Mouse (Mus musculus): ENCODE data around the gene Arl2. TPM values are rescaled to one million over a fixed set of nuclear protein-coding genes. Genes with fewer than 3 reads are reported as not detected.

The Arl2 gene
- polyA plus RNA-seq, 1 experiment from 2014 or later: 96.9 TPM

DNA sequence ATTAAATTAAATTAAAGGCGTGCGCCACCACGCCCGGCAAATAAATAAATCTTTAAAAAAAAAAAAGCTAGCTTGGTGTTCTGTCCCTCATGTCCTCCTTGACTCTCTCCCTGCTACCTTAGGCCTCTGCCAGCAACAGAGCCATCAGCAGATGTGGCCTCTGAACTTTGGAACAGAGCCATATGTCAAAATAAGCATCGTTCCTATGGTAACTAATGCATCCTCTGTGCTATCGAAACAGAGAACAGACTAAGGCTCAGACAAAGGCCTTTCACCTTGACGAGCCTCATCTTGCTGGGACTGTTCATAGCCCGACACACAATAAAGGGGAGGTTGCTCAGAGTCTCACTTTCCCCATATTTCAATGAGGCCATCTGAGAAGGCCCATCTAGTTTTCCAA is 18.0 kb downstream of the Arl2 start:
- no peaks in the 10 kb centered on the region for H3K9me3 ChIP-seq
- no peak overlapping the region for H3K9ac ChIP-seq
- no peak for ATAC-seq (ENCODE audit: borderline replicate concordance, extremely low read depth, low FRiP score, low TSS enrichment)
- H3K27me3 ChIP-seq: no peaks in the 10 kb centered on the region
- H3K4me3 ChIP-seq: no peak overlapping the region
- H3K27ac ChIP-seq: no peak overlapping the region
- H3K4me1 ChIP-seq: peaks cover 13% of the 10 kb centered on the region
- 71% methylated on average over 8 of the region's 8 CpGs for WGBS
- no peak overlapping the region for H3K4me2 ChIP-seq
- H3K36me3 ChIP-seq: no peaks in the 10 kb centered on the region

DNA sequence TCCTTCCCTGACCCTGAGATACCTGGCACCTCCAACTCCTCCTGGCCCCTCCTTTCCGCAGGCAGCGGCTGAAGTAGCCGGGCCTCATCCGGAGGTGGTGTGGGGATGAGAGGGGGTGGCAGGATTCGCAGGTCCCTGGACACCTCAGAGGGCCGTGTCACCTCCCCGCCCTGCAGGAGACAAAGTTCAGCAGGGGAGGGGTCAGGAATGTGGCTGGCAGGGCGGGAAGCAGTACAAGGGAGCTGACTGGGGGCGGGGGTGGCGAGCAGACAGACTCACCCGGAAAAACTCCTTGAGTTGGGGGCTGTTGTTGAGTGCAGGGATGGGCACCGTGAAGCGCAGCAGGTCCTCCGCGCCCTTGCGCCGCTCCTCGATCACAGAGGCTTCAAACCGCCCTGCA is 19.6 kb downstream of the Arl2 start:
- H3K27ac ChIP-seq: no peak overlapping the region
- peaks cover 16% of the 10 kb centered on the region for H3K4me1 ChIP-seq
- H3K9me3 ChIP-seq: no peaks in the 10 kb centered on the region
- no peak for ATAC-seq (ENCODE audit: borderline replicate concordance, extremely low read depth, low FRiP score, low TSS enrichment)
- no peak overlapping the region for H3K9ac ChIP-seq
- no peaks in the 10 kb centered on the region for H3K27me3 ChIP-seq
- no peak overlapping the region for H3K4me2 ChIP-seq
- no peaks in the 10 kb centered on the region for H3K36me3 ChIP-seq
- no peak overlapping the region for H3K4me3 ChIP-seq
- WGBS: 28% methylated on average over 19 of the region's 19 CpGs

DNA sequence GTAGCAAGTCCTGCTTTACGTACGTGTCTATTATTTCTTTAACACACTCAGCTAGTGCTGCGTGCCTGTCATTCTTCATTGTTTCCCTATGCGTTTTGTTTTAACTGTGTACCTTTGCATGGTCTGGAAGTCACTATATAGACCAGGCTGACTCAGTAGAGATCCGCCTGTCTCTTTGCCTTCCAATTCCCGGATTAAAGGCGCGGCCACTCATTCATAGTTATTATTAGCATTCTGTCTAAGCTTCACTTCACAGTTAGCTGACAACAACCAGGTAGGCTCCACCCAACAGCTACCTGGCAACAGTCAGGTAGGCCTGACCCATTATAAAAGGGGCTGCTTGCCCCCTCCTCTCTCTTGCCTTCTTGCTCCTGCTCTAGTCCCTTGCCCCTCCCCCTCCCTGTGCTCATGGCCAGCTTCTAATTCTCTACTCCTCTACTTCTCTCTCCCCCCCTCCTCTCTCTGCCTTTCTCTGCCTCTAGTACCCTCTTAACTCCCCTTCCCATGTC is 22.6 kb downstream of the Arl2 start:
- H3K9ac ChIP-seq: peak overlapping the region; percentile 81
- 1% methylated on average over 8 of the region's 8 CpGs for WGBS
- peaks cover 22% of the 10 kb centered on the region for H3K4me1 ChIP-seq
- peak overlapping the region; percentile 70 for H3K4me3 ChIP-seq
- H3K9me3 ChIP-seq: no peaks in the 10 kb centered on the region
- peak; percentile 35 for ATAC-seq (ENCODE audit: borderline replicate concordance, extremely low read depth, low FRiP score, low TSS enrichment)
- H3K4me2 ChIP-seq: peak overlapping the region; percentile 85
- H3K36me3 ChIP-seq: peaks cover 25% of the 10 kb centered on the region
- H3K27me3 ChIP-seq: no peaks in the 10 kb centered on the region
- H3K27ac ChIP-seq: peak overlapping the region; percentile 99

DNA sequence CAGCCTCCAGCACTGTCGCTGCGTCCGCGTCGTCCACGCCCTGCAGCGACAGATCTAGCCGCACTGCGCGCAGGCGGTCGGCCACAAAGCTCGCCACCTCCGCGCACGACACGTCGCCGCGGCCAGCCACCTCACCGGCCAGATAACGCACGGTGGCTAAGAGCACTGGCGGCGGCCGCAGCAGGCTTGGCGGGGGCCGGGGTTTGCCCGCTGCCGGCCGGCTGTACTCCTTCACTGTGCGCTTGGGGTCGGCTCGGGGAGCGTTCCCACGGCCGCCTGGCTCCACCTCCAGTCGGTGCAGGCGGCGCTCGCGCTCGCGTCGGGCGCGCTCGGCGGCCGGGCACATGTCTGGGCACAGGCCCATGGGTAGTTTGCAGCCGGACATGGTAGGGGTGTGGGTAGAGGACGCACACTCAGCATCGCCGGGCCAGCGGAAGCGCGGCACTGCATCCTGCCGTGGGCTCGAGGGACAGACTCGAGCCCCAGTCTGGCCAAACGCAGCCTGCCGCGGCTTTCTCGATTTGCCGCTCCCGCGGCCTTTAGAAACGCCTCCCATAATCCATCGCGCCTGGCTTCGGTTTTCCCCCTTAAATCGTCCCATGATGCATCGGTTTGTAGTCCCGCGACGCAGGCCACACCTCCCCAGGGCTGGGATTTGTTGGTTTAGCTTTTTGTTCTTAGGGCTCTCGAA is 23.2 kb downstream of the Arl2 start, which contains the start of gene Sac3d1:
TSS of gene Sac3d1 (minus strand) at position 665 of the 691 bp plus-strand sequence.
- Histone ChIP-seq H3K9me3 (no peaks in the 10 kb centered on the region), H3K27ac (peak within 1 kb of the TSS; percentile 99), H3K36me3 (peaks cover 25% of the 10 kb centered on the region), H3K9ac (peak within 1 kb of the TSS; percentile 81), H3K4me1 (peaks cover 22% of the 10 kb centered on the region), H3K4me3 (peak within 1 kb of the TSS; percentile 70), H3K4me2 (peak within 1 kb of the TSS; percentile 85), H3K27me3 (no peaks in the 10 kb centered on the region)
- ATAC-seq (ENCODE audit: borderline replicate concordance, extremely low read depth, low FRiP score, low TSS enrichment): peak; percentile 87
- WGBS: under 1% methylated on average over 76 of the region's 77 CpGs

DNA sequence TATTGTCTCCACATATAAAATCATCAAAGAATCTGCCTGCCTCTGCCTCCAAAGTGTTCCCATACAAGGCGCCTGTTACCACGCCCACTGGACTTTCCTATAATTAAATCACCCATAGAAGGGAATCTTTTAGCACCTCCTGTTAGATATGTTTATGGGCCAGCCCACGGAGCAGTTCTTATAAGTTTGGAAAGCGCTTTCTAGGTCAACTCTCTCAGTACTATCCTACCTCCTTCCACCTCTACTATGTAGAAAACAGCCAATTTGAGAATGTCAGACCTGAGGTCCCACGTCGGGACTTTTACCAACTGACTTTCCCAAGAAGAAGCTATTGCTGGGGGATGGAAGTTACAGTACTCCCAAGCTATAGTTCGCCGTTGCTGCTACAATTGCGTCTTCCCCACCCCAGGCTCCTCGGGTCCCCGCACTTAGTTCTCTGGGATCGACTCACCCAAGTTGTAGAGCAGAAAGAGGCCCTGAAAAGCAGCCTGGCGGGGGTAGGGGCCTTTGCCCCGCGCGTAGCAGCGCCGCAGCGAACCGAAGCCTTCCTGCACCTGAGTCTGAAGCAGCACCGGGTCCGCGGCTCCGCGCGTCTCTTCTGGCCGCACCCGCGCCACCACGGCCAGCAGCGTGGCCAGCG is 23.9 kb downstream of the Arl2 start:
- WGBS: 3% methylated on average over 32 of the region's 32 CpGs
- H3K4me2 ChIP-seq: peak overlapping the region; percentile 85
- H3K27ac ChIP-seq: peak overlapping the region; percentile 99
- no peaks in the 10 kb centered on the region for H3K27me3 ChIP-seq
- H3K4me3 ChIP-seq: peak overlapping the region; percentile 70
- no peaks in the 10 kb centered on the region for H3K9me3 ChIP-seq
- ATAC-seq (ENCODE audit: borderline replicate concordance, extremely low read depth, low FRiP score, low TSS enrichment): no peak
- peaks cover 25% of the 10 kb centered on the region for H3K36me3 ChIP-seq
- H3K9ac ChIP-seq: peak overlapping the region; percentile 81
- peaks cover 22% of the 10 kb centered on the region for H3K4me1 ChIP-seq

DNA sequence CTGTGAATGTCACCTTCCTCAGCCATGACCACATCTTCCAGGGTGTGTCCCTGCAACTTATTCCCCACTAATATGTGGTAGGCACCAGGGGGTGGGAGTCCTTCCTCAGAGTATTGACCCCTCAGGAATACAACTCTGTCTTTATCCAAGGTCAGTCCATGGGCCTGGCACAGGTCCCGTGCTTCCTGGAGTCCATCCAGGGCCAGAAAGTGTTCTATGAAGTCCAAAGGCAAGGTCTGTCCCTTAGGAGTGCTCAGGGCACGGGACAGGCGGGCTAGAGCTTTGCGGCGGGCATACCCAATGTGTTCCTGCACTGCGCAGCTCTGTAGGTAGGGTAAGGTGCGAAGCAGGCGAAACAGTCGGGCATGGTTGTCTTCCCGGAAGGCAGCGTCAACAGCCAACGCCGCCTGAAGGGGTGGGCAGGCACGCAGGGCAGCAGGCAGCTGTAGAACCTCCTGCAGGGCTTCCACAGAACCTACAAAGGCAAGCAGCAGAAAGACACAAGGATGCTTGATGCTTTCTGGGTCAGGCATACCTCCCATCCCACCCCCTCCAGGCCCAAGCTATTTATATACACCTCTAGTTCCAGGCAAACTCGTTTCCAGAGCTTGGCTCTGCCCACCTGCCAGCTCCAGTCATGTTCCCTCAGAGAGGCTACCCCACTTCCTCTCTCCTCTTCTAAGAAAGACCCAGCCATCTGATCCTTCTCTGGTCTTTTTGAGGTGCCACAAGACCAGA is 25.1 kb downstream of the Arl2 start:
- H3K4me2 ChIP-seq: peak overlapping the region; percentile 85; the same call in 1 of the 2 replicates
- ATAC-seq (ENCODE audit: borderline replicate concordance, extremely low read depth, low FRiP score, low TSS enrichment): no peak
- H3K4me3 ChIP-seq: 0 out of 2 replicates have a peak overlapping the region, but pooled peaks have one; percentile 6

DNA sequence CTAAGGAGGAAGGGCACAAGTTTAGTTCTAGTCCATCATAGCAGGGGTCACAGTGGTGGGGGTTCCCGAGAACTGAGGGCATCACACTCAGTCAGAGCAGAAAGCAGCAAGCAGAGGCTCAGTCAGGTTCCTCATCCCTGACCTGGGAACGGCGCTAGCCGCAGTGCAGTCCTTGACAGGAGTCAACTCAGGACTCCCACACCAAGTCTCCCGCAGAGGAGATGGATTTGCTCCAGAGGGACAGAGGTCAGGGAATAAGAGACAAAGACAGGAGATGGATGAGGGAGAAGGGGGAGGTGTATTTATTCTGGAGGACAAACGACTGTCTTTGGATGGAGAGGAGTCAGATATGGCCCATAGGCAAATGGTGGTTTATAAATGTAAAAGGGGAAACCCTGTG is 28.2 kb downstream of the Arl2 start:
- no peak overlapping the region for H3K9ac ChIP-seq
- no peak for ATAC-seq (ENCODE audit: borderline replicate concordance, extremely low read depth, low FRiP score, low TSS enrichment)
- H3K36me3 ChIP-seq: peaks cover 25% of the 10 kb centered on the region
- peaks cover 14% of the 10 kb centered on the region for H3K4me1 ChIP-seq
- H3K27me3 ChIP-seq: no peaks in the 10 kb centered on the region
- no peaks in the 10 kb centered on the region for H3K9me3 ChIP-seq
- H3K4me3 ChIP-seq: no peak overlapping the region
- no peak overlapping the region for H3K27ac ChIP-seq
- no peak overlapping the region for H3K4me2 ChIP-seq
- 29% methylated on average over 6 of the region's 6 CpGs for WGBS

More for the DNA sequence above, 25.1 kb downstream of the Arl2 start:
- H3K36me3 ChIP-seq: peaks cover 25% of the 10 kb centered on the region
- 87% methylated on average over 15 of the region's 15 CpGs for WGBS
- H3K4me1 ChIP-seq: peaks cover 22% of the 10 kb centered on the region
- no peaks in the 10 kb centered on the region for H3K9me3 ChIP-seq
- H3K27ac ChIP-seq: no peak overlapping the region
- 0 out of 2 replicates have a peak overlapping the region, but pooled peaks have one; percentile 2 for H3K9ac ChIP-seq
- H3K27me3 ChIP-seq: no peaks in the 10 kb centered on the region

DNA sequence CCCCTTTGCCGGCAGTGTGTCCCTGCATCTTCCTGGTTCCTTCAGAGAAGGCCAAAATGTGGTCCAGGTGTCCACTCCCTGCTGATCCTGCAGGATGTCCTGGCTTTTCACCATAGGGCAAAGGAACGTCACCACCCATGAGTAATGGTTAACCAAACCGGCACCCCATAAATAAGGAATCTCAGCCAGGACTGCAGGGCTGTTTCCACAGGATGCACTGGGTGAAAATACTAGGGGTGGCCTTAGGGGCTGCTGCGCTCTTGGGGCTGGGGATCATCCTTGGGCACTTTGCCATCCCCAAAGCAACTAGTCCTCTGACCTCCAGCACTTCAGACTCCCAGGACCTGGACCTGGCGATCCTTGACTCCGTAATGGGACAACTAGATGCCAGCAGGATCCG is 35.8 kb downstream of the Arl2 start, which contains the start of gene Naaladl1:
TSS of gene Naaladl1 (plus strand) at position 197 of the 400 bp plus-strand sequence.
- no peak for ATAC-seq (ENCODE audit: borderline replicate concordance, extremely low read depth, low FRiP score, low TSS enrichment)
- Histone ChIP-seq H3K4me1 (no peaks in the 10 kb centered on the region), H3K9ac (no peak within 1 kb of the TSS), H3K27me3 (no peaks in the 10 kb centered on the region), H3K4me2 (no peak within 1 kb of the TSS), H3K27ac (no peak within 1 kb of the TSS), H3K4me3 (no peak within 1 kb of the TSS), H3K36me3 (no peaks in the 10 kb centered on the region), H3K9me3 (no peaks in the 10 kb centered on the region)
- 82% methylated on average over 7 of the region's 7 CpGs for WGBS

DNA sequence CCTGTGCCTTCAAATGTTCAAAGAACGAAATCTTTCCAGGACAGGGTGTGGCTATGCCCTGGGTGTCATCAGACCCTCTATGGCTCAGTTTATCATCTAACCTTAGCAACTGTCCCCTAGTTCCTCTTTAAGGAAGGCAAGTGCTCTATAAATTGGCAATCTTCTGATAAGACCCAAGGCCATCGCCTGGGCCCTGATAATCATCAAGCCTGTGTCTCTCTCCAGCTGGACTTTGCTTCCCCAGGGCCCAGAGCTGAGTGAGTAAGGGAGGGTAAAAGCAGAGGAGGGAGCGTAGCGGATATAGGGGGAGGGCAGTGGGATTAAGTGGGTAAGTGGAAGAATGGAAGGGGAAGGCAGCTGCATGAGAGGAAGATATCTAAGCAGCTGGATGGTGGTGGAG is 36.9 kb downstream of the Arl2 start:
- H3K4me3 ChIP-seq: no peak overlapping the region
- no peaks in the 10 kb centered on the region for H3K27me3 ChIP-seq
- no peaks in the 10 kb centered on the region for H3K36me3 ChIP-seq
- H3K27ac ChIP-seq: no peak overlapping the region
- no peaks in the 10 kb centered on the region for H3K9me3 ChIP-seq
- H3K4me2 ChIP-seq: no peak overlapping the region
- no peak for ATAC-seq (ENCODE audit: borderline replicate concordance, extremely low read depth, low FRiP score, low TSS enrichment)
- H3K4me1 ChIP-seq: no peaks in the 10 kb centered on the region
- H3K9ac ChIP-seq: no peak overlapping the region
- WGBS: 75% methylated on average over 4 of the region's 4 CpGs

DNA sequence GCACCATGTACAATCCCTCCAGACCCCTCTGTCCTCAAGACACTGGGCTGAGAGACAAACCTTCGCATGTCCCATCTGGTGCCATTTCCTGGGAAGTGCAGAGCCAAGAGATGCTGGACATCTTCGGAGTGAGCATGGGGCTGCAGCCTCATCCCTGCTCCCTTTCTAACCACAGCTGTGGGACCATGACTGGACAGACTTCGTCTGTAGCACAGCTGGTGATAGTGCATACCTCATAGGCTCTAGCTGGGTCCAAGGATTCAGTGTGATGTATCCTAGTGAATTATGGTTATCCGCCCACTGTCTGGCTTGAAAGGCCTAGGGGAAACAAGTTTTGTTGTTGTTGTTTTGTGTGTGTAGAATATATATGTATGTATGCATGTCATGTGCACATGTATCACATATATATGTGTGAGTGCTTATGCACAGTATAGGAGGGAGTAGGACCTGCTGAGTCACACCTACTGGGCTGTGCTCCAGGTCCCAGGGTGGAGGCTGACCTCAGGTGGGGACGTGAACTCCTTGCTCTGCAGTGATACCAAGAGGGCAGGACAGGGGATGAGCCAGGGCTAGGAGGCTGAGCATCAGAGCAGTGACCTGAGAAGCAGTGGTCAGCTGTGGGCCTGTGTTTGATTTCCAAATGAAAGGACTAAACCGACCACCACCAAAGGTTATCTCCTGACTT is 39.0 kb downstream of the Arl2 start:
- no peak for ATAC-seq (ENCODE audit: borderline replicate concordance, extremely low read depth, low FRiP score, low TSS enrichment)
- Histone ChIP-seq H3K27me3 (no peaks in the 10 kb centered on the region), H3K36me3 (no peaks in the 10 kb centered on the region; the same call in 1 of the 2 replicates), H3K27ac (no peak overlapping the region), H3K9ac (no peak overlapping the region), H3K4me2 (no peak overlapping the region), H3K4me1 (no peaks in the 10 kb centered on the region), H3K9me3 (no peaks in the 10 kb centered on the region), H3K4me3 (no peak overlapping the region)
- WGBS: 71% methylated on average over 6 of the region's 6 CpGs

DNA sequence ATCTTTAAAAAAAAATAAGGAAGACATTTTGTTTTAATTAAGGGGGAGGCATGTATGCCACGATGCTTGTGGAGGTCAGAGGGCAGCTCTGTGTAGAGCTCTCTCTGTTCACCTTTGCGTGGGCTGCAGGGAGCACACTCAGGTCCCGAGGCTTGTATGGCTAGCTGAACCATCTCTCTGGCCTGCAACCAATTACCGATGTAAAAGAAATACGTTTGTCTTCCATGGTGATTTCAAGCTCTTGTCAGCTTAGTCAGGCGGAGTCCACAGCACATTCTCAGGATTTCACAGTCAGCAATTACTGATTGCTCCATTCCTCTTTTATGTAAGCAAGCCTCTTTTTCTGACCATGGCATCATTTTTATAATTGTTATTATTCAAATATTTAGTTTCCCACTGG is 40.2 kb downstream of the Arl2 start:
- Histone ChIP-seq H3K9me3 (no peaks in the 10 kb centered on the region), H3K4me2 (no peak overlapping the region), H3K36me3 (no peaks in the 10 kb centered on the region; the same call in 1 of the 2 replicates), H3K4me3 (no peak overlapping the region), H3K27me3 (no peaks in the 10 kb centered on the region), H3K4me1 (no peaks in the 10 kb centered on the region), H3K9ac (no peak overlapping the region), H3K27ac (no peak overlapping the region)
- ATAC-seq (ENCODE audit: borderline replicate concordance, extremely low read depth, low FRiP score, low TSS enrichment): no peak
- 57% methylated on average over 6 of the region's 6 CpGs for WGBS
